In the genomic region with DNA sequence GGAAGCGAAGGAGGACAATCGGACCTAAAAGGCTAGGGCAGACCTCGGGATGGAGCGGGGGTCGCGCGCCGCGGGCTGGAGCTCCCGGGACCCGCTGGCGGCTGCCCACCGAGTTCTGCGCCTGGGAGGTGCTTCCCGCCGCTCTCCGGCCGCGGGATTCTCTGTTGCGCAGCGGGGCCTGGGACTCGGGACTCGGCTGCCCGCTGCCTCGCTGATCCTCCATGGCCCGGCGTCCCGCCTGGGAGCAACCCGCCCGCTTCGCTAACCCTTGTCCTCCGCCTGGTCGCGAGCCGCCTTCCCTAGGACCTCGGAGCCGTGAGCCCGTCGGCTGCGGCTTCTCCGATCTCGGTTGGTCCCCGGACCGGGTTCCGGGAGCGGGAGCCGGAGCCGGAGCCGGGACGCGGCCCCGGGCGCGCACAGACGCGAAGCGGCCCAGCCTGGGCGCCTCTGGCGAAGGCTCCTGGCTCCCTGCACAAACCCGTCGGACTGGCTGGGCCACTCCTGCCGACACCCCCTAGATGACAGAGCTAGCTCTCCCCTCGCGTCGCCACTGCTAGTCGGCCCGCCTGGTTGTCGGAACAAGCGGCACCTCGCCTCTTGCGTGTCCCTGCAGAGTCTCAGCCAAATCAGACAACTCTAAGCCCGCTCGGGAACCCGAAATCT, we compare ENCODE assay signal across 8 mouse cellular contexts. TPM values are rescaled to one million over a fixed set of nuclear protein-coding genes. Genes with fewer than 3 reads are reported as not detected.
DNase-seq lines count a peak whose midpoint lies in the region; ATAC-seq and TF ChIP-seq lines count a peak whose summit lies in the region.

No protein-coding gene starts in this region.

- peaks cover 52% of the 10 kb centered on the region for H3K4me1 ChIP-seq in heart, embryonic 15.5 days (replicated peaks)
- peaks cover 18% of the 10 kb centered on the region for H3K4me1 ChIP-seq in limb, embryonic 11.5 days (ENCODE audit: control insufficient read depth, insufficient read depth, low read length)
- H3K4me1 ChIP-seq in midbrain, postnatal 0 days (ENCODE audit: insufficient read depth, low read length): no peaks in the 10 kb centered on the region

- no peaks in the 10 kb centered on the region for H3K9me3 ChIP-seq in heart, embryonic 15.5 days (replicated peaks)
- H3K9me3 ChIP-seq in limb, embryonic 11.5 days (ENCODE audit: control insufficient read depth, low read length): no peaks in the 10 kb centered on the region
- H3K9me3 ChIP-seq in midbrain, postnatal 0 days (ENCODE audit: low read length): no peaks in the 10 kb centered on the region

- H3K36me3 ChIP-seq in heart, embryonic 15.5 days: no peaks in the 10 kb centered on the region
- H3K36me3 ChIP-seq in limb, embryonic 11.5 days (ENCODE audit: control insufficient read depth, insufficient read depth, low read length): no peaks in the 10 kb centered on the region
- no peaks in the 10 kb centered on the region for H3K36me3 ChIP-seq in midbrain, postnatal 0 days (ENCODE audit: insufficient read depth, low read length)

- peak overlapping the region; percentile 57 for H3K4me3 ChIP-seq in heart, embryonic 15.5 days
- peak overlapping the region; percentile 56 for H3K4me3 ChIP-seq in limb, embryonic 11.5 days (ENCODE audit: low read depth, low read length)
- peak overlapping the region; percentile 33 for H3K4me3 ChIP-seq in midbrain, postnatal 0 days (ENCODE audit: low read depth, low read length)

- peak; percentile 69 for DNase-seq in kidney, adult 18-20 months
- DNase-seq in kidney, adult 11 months: no peak
- peak; percentile 30 to 39 for DNase-seq in adrenal gland, postnatal 36 days
- peak; percentile 81 for DNase-seq in limb, embryonic 11.5 days (ENCODE audit: low spot score)
- DNase-seq in midbrain, postnatal 0 days (ENCODE audit: low spot score): no peak
- DNase-seq in layer of hippocampus, adult 9-10 months (ENCODE audit: low spot score): no peak

- under 1% methylated on average over 60 of the region's 74 CpGs for WGBS in heart, embryonic 15.5 days
- under 1% methylated on average over 61 of the region's 74 CpGs for WGBS in limb, embryonic 11.5 days
- 0% methylated on average over 61 of the region's 74 CpGs for WGBS in midbrain, postnatal 0 days

- H3K9ac ChIP-seq in heart, embryonic 15.5 days: peak overlapping the region; percentile 52
- peak overlapping the region; percentile 83 for H3K9ac ChIP-seq in limb, embryonic 11.5 days (ENCODE audit: low read length)
- no peak overlapping the region for H3K9ac ChIP-seq in midbrain, postnatal 0 days (replicated peaks; ENCODE audit: low read length, poor library complexity, severe bottlenecking)

- peaks cover 86% of the 10 kb centered on the region for H3K27me3 ChIP-seq in heart, embryonic 15.5 days
- peaks cover 40% of the 10 kb centered on the region for H3K27me3 ChIP-seq in limb, embryonic 11.5 days (ENCODE audit: control insufficient read depth, insufficient read depth, low read length)
- peaks cover 56% of the 10 kb centered on the region for H3K27me3 ChIP-seq in midbrain, postnatal 0 days (ENCODE audit: insufficient read depth, low read length)

- H3K27ac ChIP-seq in heart, embryonic 15.5 days: no peak overlapping the region
- H3K27ac ChIP-seq in limb, embryonic 11.5 days (replicated peaks; ENCODE audit: low read depth, low read length): peak overlapping the region; percentile 86
- no peak overlapping the region for H3K27ac ChIP-seq in midbrain, postnatal 0 days (ENCODE audit: low read depth, low read length)

- peak overlapping the region; percentile 89 for H3K4me2 ChIP-seq in heart, embryonic 15.5 days
- peak overlapping the region; percentile 61 for H3K4me2 ChIP-seq in limb, embryonic 11.5 days (ENCODE audit: low read depth, severe bottlenecking)
- H3K4me2 ChIP-seq in midbrain, postnatal 0 days (ENCODE audit: low read depth, low read length, poor library complexity, severe bottlenecking): peak overlapping the region; percentile 51

- TF ChIP-seq CTCF in midbrain, postnatal 0 days (IDR thresholded peaks at IDR 0.05): no peak

- peak; percentile 48 for ATAC-seq in heart, embryonic 15.5 days (replicated peaks; ENCODE audit: insufficient number of reproducible peaks, insufficient read depth, low FRiP score, low read depth)
- 0 out of 2 replicates have a peak, but pooled peaks have one; percentile 18 for ATAC-seq in limb, embryonic 11.5 days (ENCODE audit: insufficient number of reproducible peaks, low FRiP score, low TSS enrichment, low read depth)
- ATAC-seq in midbrain, postnatal 0 days (ENCODE audit: low FRiP score): peak; percentile 28
- ATAC-seq in erythroblast, adult 5-6 weeks (replicated peaks; ENCODE audit: low FRiP score, poor library complexity, severe bottlenecking): no peak

RNA-seq across cellular contexts. Expression of a gene that starts 6.9 kb away (rescaled TPM):
- total RNA-seq in adrenal gland, postnatal 36 days (2021): under 1 TPM; 0.20 TPM
- 0.08 and 0.30 TPM in 2 replicates for polyA plus RNA-seq in heart, embryonic 15.5 days (2015; fragmentation: Nextera tagmentation; extraction: Ambion mirVana)
- polyA plus RNA-seq in limb, embryonic 11.5 days (2014; fragmentation: Nextera tagmentation; extraction: Ambion mirVana): 7.2 and 7.3 TPM in 2 replicates
- total RNA-seq in midbrain, postnatal 0 days (2014; rRNA removed): 1.3 and 4.0 TPM in 2 replicates
- polyA plus RNA-seq in midbrain, postnatal 0 days (2015; fragmentation: Nextera tagmentation; extraction: Ambion mirVana): 1.3 and 2.0 TPM in 2 replicates
- total RNA-seq in erythroblast, adult 5-6 weeks (2015; ENCODE audit: low replicate concordance): not detected in 2 replicates
- not detected in 2 replicates for total RNA-seq in erythroblast, adult 5-6 weeks (2017; ENCODE audit: low replicate concordance)

Comparison
In these comparisons a context has a peak if more than half of its experiments do, and no peak if none do; other contexts are left out.
1. DNase-seq: peak in kidney, adult 18-20 months (single experiment), adrenal gland, postnatal 36 days (2 of 2) and limb, embryonic 11.5 days (single experiment); none in kidney, adult 11 months (single experiment), midbrain, postnatal 0 days (single experiment) and layer of hippocampus, adult 9-10 months (single experiment).
2. Peak in every context shown above with its lines, with median percentiles within 50 percentile points of each other: H3K4me2 ChIP-seq and H3K4me3 ChIP-seq.